In the genomic region with DNA sequence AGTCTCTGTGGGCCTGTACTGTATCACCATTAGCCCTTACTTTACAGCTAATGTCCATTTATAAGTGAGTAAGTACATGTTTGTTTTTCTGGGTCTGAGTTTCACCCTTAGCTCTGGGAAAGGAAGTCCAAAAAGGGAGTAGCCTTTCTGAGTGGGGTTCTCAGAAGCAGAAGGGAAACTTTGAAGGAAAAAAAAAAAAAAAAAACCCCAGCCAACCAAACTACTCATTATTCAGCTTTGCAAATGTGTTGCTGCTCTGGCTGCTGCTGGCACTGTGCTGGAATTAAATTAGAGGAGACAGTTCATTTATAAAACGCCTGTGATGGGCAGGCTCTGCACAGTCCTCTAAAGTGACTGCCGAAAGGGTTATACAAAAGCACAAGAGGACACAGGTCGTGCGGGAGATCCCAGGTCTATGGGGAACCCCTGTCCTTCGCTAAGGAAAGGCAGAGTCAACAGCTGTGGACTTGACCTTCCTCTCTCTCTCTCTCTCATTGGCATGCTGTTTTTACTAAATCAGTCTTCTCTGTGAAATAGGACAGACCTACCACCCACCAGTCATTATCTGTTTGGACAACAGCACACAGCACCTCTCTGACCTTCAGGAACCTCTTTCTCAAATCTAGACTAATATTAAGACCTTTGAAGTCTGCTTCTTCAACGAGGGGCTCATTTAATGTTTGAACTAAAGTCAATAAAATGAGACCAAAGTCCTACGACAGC, we compare ENCODE assay signal across 8 mouse cellular contexts.
DNase-seq lines count a peak whose midpoint lies in the region; ATAC-seq lines count a peak whose summit lies in the region.

No protein-coding gene starts in this region.

- H3K9ac ChIP-seq in kidney, embryonic 14.5 days (ENCODE audit: low read depth, low read length): no peak overlapping the region
- no peak overlapping the region for H3K9ac ChIP-seq in hindbrain, embryonic 12.5 days
- H3K9ac ChIP-seq in liver, embryonic 16.5 days (ENCODE audit: low read depth, low read length): no peak overlapping the region
- H3K9ac ChIP-seq in stomach, embryonic 16.5 days (ENCODE audit: low read length): no peak overlapping the region; the same call in 1 of the 2 replicates

- no peaks in the 10 kb centered on the region for H3K27me3 ChIP-seq in kidney, embryonic 14.5 days (ENCODE audit: control insufficient read depth, insufficient read depth, low read length)
- no peaks in the 10 kb centered on the region for H3K27me3 ChIP-seq in hindbrain, embryonic 12.5 days
- no peaks in the 10 kb centered on the region for H3K27me3 ChIP-seq in liver, embryonic 16.5 days (ENCODE audit: control insufficient read depth, insufficient read depth, low read depth, low read length)
- no peaks in the 10 kb centered on the region for H3K27me3 ChIP-seq in stomach, embryonic 16.5 days (ENCODE audit: control insufficient read depth, insufficient read depth, low read length)

- H3K27ac ChIP-seq in kidney, embryonic 14.5 days (ENCODE audit: low read depth, low read length): peak overlapping the region; percentile 0; the same call in 1 of the 2 replicates
- H3K27ac ChIP-seq in hindbrain, embryonic 12.5 days: 0 out of 2 replicates have a peak overlapping the region, but pooled peaks have one; percentile 30
- H3K27ac ChIP-seq in liver, embryonic 16.5 days (ENCODE audit: low read length): peak overlapping the region; percentile 50
- H3K27ac ChIP-seq in stomach, embryonic 16.5 days (ENCODE audit: low read length): peak overlapping the region; percentile 63

- no peaks in the 10 kb centered on the region for H3K36me3 ChIP-seq in kidney, embryonic 14.5 days (ENCODE audit: control insufficient read depth, insufficient read depth, low read length)
- no peaks in the 10 kb centered on the region for H3K36me3 ChIP-seq in hindbrain, embryonic 12.5 days
- no peaks in the 10 kb centered on the region for H3K36me3 ChIP-seq in liver, embryonic 16.5 days (ENCODE audit: control insufficient read depth, insufficient read depth)
- H3K36me3 ChIP-seq in stomach, embryonic 16.5 days (ENCODE audit: control insufficient read depth, insufficient read depth, low read length): no peaks in the 10 kb centered on the region

- 54% methylated on average over 7 of the region's 7 CpGs for WGBS in kidney, embryonic 14.5 days
- WGBS in hindbrain, embryonic 12.5 days: 37% methylated on average over 7 of the region's 7 CpGs
- 41% methylated on average over 7 of the region's 7 CpGs for WGBS in liver, embryonic 16.5 days (ENCODE audit: insufficient replicate concordance)
- 37% methylated on average over 7 of the region's 7 CpGs for WGBS in stomach, embryonic 16.5 days

- ATAC-seq in kidney, embryonic 14.5 days (ENCODE audit: low FRiP score, low TSS enrichment): 0 out of 2 replicates have a peak, but pooled peaks have one; percentile 45
- peak; percentile 78 for ATAC-seq in hindbrain, embryonic 12.5 days (ENCODE audit: low FRiP score)
- ATAC-seq in liver, embryonic 16.5 days (ENCODE audit: low read depth): peak; percentile 84
- 0 out of 2 replicates have a peak, but pooled peaks have one; percentile 22 for ATAC-seq in stomach, embryonic 16.5 days (ENCODE audit: insufficient read depth, low FRiP score)

- no peak overlapping the region for H3K4me2 ChIP-seq in kidney, embryonic 14.5 days (replicated peaks; ENCODE audit: low read depth, low read length)
- H3K4me2 ChIP-seq in hindbrain, embryonic 12.5 days (replicated peaks): no peak overlapping the region
- peak overlapping the region; percentile 18; the same call in 1 of the 2 replicates for H3K4me2 ChIP-seq in liver, embryonic 16.5 days (ENCODE audit: low read depth, low read length)
- no peak overlapping the region for H3K4me2 ChIP-seq in stomach, embryonic 16.5 days (ENCODE audit: low read depth, low read length)

- H3K4me1 ChIP-seq in kidney, embryonic 14.5 days (ENCODE audit: control insufficient read depth, insufficient read depth, low read length): 0 out of 2 replicates have a peak, but pooled peaks cover 9% of the 10 kb centered on the region
- H3K4me1 ChIP-seq in hindbrain, embryonic 12.5 days: peaks cover 10% of the 10 kb centered on the region; the same call in 1 of the 2 replicates
- H3K4me1 ChIP-seq in liver, embryonic 16.5 days (ENCODE audit: control insufficient read depth, low read depth, low read length): peaks cover 9% of the 10 kb centered on the region
- peaks cover 27% of the 10 kb centered on the region for H3K4me1 ChIP-seq in stomach, embryonic 16.5 days (ENCODE audit: control insufficient read depth, insufficient read depth, low read length)

- no peaks in the 10 kb centered on the region for H3K9me3 ChIP-seq in kidney, embryonic 14.5 days (ENCODE audit: control insufficient read depth, low read length)
- H3K9me3 ChIP-seq in hindbrain, embryonic 12.5 days (replicated peaks): no peaks in the 10 kb centered on the region
- H3K9me3 ChIP-seq in liver, embryonic 16.5 days (replicated peaks; ENCODE audit: control insufficient read depth, low read length): no peaks in the 10 kb centered on the region
- H3K9me3 ChIP-seq in stomach, embryonic 16.5 days (replicated peaks; ENCODE audit: control insufficient read depth, low read length): no peaks in the 10 kb centered on the region

- no peak for DNase-seq in kidney, adult 8-10 months
- peak; percentile 40 for DNase-seq in MN1 (ENCODE audit: low spot score)
- DNase-seq in T-cell, adult 2 months (ENCODE audit: low spot score): no peak
- DNase-seq in adipocyte (ENCODE audit: low spot score): no peak

- no peak overlapping the region for H3K4me3 ChIP-seq in kidney, embryonic 14.5 days (ENCODE audit: low read length)
- no peak overlapping the region for H3K4me3 ChIP-seq in hindbrain, embryonic 12.5 days
- no peak overlapping the region for H3K4me3 ChIP-seq in liver, embryonic 16.5 days (ENCODE audit: low read depth, low read length)
- H3K4me3 ChIP-seq in stomach, embryonic 16.5 days (replicated peaks; ENCODE audit: low read length): no peak overlapping the region

Comparison
In these comparisons a context has a peak if more than half of its experiments do, and no peak if none do; other contexts are left out.
1. ATAC-seq: peak in every context shown above with its lines; median percentile 84 in liver, embryonic 16.5 days; 78 in hindbrain, embryonic 12.5 days; 45 in kidney, embryonic 14.5 days; 22 in stomach, embryonic 16.5 days.
2. H3K27ac ChIP-seq: peak in every context shown above with its lines; median percentile 63 in stomach, embryonic 16.5 days; 50 in liver, embryonic 16.5 days; 30 in hindbrain, embryonic 12.5 days; 0 in kidney, embryonic 14.5 days.